Mouse (Mus musculus): ENCODE data around the gene Gm15446.
A peak's percentile ranks its signal among the peaks of the same experiment; 100 is the strongest.
"Not testable (repeated sequence)": the region's sequence is repeated elsewhere in the genome, so short reads cannot be mapped to it uniquely, and the experiment has no call there.

Gm15446 gene

GRCm38 (mm10) chr5:109923261-109924071, at the start of gene Gm15446:
TSS of gene Gm15446 (plus strand) at chr5:109923400.
- DNase-seq: peak; percentile 92

DNA sequence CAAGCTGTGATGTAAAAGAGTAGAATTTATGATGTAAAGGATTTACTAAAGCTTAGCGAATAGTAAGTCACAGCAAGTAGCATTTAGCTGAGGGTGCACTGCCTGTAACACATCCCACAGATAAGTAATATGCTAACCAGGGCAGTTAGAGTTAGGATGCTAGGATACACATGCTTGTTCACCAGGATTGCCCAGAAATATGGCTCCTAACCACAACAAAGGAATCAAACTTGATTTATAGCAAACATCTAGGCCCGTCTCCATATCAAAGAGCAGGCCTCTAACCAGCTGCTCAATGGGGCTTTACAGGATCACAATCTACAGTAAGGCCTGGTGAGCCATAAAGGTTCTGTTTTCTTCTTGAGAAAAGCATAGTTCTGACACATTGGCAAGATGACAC, 929 bp downstream of the Gm15446 start:
- DNase-seq: not testable (repeated sequence)

DNA sequence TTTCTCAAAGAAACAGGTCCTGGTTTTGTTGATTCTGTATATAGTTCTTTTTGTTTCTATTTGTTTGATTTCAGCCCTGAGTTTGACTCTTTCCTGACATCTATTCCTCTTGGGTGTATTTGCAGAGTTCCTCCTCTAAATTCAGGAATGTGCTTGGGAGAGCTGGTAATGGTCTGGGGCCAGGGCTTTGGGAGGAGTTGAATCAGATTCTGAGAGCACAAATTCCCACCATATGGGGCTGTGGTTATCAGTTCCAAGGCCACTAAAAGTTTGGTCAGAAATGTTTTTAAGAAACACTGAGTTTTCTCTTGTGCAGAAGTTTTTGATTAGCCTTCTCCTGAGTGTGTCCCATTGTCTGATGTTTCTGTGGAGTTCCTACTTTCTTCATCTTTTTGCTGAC, 1.7 kb downstream of the Gm15446 start:
- DNase-seq: no peak

GRCm38 (mm10) chr5:109950281-109950680, 27.1 kb downstream of the Gm15446 start:
- DNase-seq: no peak

GRCm38 (mm10) chr5:109980743-109981142, 57.5 kb downstream of the Gm15446 start:
- DNase-seq: not testable (repeated sequence)
